Mouse (Mus musculus) MEL-GATA-1-ER (cell line): ENCODE results near the gene Olfr1260.

Source experiments
- DNase-seq: peaks from one replicate; pipeline ENCODE4 v3.0.0-alpha.2; 2012; ENCODE audit warnings: low read depth; ENCODE audit errors: extremely low read depth

Gene Olfr1260

DNA sequence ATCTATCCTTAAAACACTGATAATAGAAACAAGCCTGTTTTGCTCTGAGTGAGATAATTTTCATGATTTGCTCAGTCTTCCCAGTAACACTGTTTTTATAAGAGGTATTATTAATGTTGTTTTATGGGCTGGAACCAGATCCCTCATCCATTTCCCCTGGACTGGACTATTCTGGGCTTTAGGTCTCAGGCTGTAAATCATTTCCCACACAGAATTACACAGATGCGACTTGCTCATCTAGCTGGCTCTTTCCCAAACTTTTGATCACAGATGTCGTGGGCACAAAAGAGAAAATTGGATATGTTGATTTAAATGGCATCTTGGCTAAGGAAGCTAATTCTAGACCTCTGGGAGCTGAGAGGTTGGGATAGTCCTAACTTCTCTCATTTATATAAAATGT lies at the start of gene Olfr1260:
Olfr1260 (plus strand) TSS at position 157 of the 400 bp plus-strand sequence.
- DNase-seq: no peak

- no peak for DNase-seq
Observed at GRCm38 (mm10) chr2:89927009-89927408, 47.1 kb upstream of the Olfr1260 start, which contains the start of gene Olfr1258. Gene Olfr1258, plus strand, starts transcription at chr2:89927309.

- DNase-seq: no peak
Observed at GRCm38 (mm10) chr2:89948564-89948963, 25.6 kb upstream of the Olfr1260 start, which contains the start of gene Olfr1259. Gene Olfr1259, minus strand, starts transcription at chr2:89948664.

DNA sequence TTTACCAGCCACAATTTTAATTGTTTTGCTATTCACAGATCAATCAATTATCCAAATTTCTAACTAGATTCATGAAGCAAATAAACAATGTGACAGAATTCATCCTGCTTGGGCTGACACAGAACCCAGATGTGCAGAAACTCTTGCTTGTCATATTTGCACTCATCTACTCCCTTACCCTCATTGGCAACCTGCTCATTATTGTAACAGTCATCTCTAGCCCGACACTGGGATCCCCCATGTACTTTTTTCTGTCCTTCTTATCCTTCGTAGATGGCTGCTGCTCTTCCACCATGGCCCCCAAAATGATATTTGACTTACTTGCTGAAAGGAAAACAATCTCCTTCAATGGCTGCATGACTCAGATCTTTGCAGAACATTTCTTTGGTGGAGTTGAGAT lies 3.6 kb downstream of the Olfr1260 start:
- no peak for DNase-seq

DNA sequence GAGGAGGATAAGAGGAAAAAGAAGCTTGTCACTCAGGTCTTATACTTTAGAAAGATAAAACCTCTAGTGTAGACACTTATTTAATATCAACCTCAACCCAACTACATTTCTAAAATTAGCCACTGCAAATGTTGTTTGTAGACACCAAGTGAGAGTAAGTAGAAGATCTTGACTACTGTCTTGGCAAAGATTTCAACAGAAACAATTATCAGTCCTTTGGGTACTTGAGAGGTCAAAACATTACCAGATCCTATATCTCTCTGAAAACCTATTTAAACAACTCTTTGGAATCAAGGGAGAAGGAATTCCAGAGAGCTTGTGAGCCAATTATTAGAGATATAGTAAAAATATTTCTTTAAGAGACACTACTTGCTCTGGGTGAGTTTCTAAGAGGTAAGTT lies 16.8 kb downstream of the Olfr1260 start, which contains the start of gene Olfr1261:
Olfr1261 (plus strand) TSS at position 301 of the 400 bp plus-strand sequence.
- DNase-seq: no peak

GRCm38 (mm10) chr2:89999845-90000244 lies 25.7 kb downstream of the Olfr1260 start, which contains the start of gene Olfr1262:
Gene Olfr1262, plus strand, starts transcription at chr2:90000145.
- no peak for DNase-seq

DNA sequence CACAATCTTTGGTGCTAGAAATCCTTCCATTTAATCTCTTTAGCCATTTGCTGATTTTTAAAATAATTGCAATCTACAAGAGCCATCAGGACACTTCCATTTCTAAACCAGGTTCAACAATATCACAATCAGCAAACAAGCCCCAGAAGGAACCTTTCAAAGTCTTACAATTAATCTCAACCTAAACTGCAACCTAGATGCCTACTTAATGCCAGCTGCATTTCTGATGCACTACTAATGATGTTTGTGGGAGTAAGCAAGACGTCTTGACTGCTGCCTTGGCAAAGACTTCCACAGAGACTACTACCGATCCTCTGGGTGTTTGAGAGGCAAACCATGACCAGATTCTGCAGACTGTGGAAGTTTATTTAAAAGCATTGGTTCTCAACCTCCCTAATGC lies 37.7 kb downstream of the Olfr1260 start, which contains the start of gene Olfr1263:
Olfr1263 (plus strand) TSS at position 301 of the 400 bp plus-strand sequence.
- DNase-seq: no peak

GRCm38 (mm10) chr2:90025477-90025876 lies 51.3 kb downstream of the Olfr1260 start, which contains the start of gene Olfr1264:
Gene Olfr1264, minus strand, starts transcription at chr2:90025577.
- DNase-seq: no peak
